Mouse (Mus musculus): Measurements from ENCODE around the gene Dnaaf3.
A peak's percentile ranks its signal among the peaks of the same experiment; 100 is the strongest.
"Not testable (repeated sequence)": the region's sequence is repeated elsewhere in the genome, so short reads cannot be mapped to it uniquely, and the experiment has no call there.

Dnaaf3 gene

GRCm38 (mm10) chr7:4532005-4532729, at the start of gene Dnaaf3:
Gene Dnaaf3 (minus strand): TSS chr7:4532453.
- peak in 1 of 2 experiments; percentile 39 for DNase-seq (ENCODE audit: low spot score in 2 of 2)

GRCm38 (mm10) chr7:4581481-4581880, 49.2 kb upstream of the Dnaaf3 start:
- not testable (repeated sequence) for DNase-seq (ENCODE audit: low spot score in 2 of 2)

GRCm38 (mm10) chr7:4572361-4572760, 40.1 kb upstream of the Dnaaf3 start:
- DNase-seq (ENCODE audit: low spot score in 2 of 2), result not testable (repeated sequence)

GRCm38 (mm10) chr7:4562660-4563059, 30.4 kb upstream of the Dnaaf3 start:
- no peak for DNase-seq (ENCODE audit: low spot score in 2 of 2)

- DNase-seq (ENCODE audit: low spot score in 2 of 2), result no peak
Measured at GRCm38 (mm10) chr7:4557167-4557560, 24.9 kb upstream of the Dnaaf3 start.

GRCm38 (mm10) chr7:4556256-4557166, 24.3 kb upstream of the Dnaaf3 start:
- DNase-seq (ENCODE audit: low spot score in 2 of 2), result peak; percentile 47 to 73

- DNase-seq (ENCODE audit: low spot score in 2 of 2), result peak; percentile 34 to 65
Measured at GRCm38 (mm10) chr7:4547221-4547641, 15.0 kb upstream of the Dnaaf3 start, which contains the start of gene Syt5. Gene Syt5 (minus strand): TSS chr7:4547541.

GRCm38 (mm10) chr7:4546591-4547131, 14.4 kb upstream of the Dnaaf3 start:
- DNase-seq (ENCODE audit: low spot score in 2 of 2), result peak; percentile 82 to 92

- DNase-seq (ENCODE audit: low spot score in 2 of 2), result no peak
Measured at GRCm38 (mm10) chr7:4546050-4546449, 13.8 kb upstream of the Dnaaf3 start.

- no peak for DNase-seq (ENCODE audit: low spot score in 2 of 2)
Measured at GRCm38 (mm10) chr7:4542013-4542412, 9.8 kb upstream of the Dnaaf3 start.

GRCm38 (mm10) chr7:4541344-4541743, 9.1 kb upstream of the Dnaaf3 start:
- DNase-seq (ENCODE audit: low spot score in 2 of 2), result no peak

GRCm38 (mm10) chr7:4539019-4539418, 6.8 kb upstream of the Dnaaf3 start:
- DNase-seq (ENCODE audit: low spot score in 2 of 2), result no peak

GRCm38 (mm10) chr7:4537181-4537580, 4.9 kb upstream of the Dnaaf3 start:
- DNase-seq (ENCODE audit: low spot score in 2 of 2), result no peak

GRCm38 (mm10) chr7:4536369-4536768, 4.1 kb upstream of the Dnaaf3 start:
- no peak for DNase-seq (ENCODE audit: low spot score in 2 of 2)

- DNase-seq (ENCODE audit: low spot score in 2 of 2), result not testable (repeated sequence)
Measured at GRCm38 (mm10) chr7:4530166-4530565, 2.1 kb downstream of the Dnaaf3 start.

- DNase-seq (ENCODE audit: low spot score in 2 of 2), result no peak
Measured at GRCm38 (mm10) chr7:4527302-4527689, 5.0 kb downstream of the Dnaaf3 start.

GRCm38 (mm10) chr7:4526341-4527301, 5.6 kb downstream of the Dnaaf3 start:
- peak; percentile 62 to 70 for DNase-seq (ENCODE audit: low spot score in 2 of 2)

GRCm38 (mm10) chr7:4524212-4524922, 7.9 kb downstream of the Dnaaf3 start, which contains the start of gene Tnni3:
Gene Tnni3 (minus strand): TSS chr7:4524229.
- DNase-seq (ENCODE audit: low spot score in 2 of 2), result peak in 1 of 2 experiments; percentile 43

- DNase-seq (ENCODE audit: low spot score in 2 of 2), result no peak
Measured at GRCm38 (mm10) chr7:4523205-4524130, 8.8 kb downstream of the Dnaaf3 start.
